Mouse (Mus musculus) forebrain, embryonic 11.5 days (tissue): ENCODE measurements around the gene Wsb1. TPM values are rescaled to one million over a fixed set of nuclear protein-coding genes. Genes with fewer than 3 reads are reported as not detected.
A peak's percentile ranks its signal among the peaks of the same experiment; 100 is the strongest.

Source experiments
- ATAC-seq: fragments of 200-750 bp; cut with Nextera tagmentation; replicated peaks from 2 replicates; pipeline ENCODE4 v1.8.0; 2017; ENCODE audit warnings: moderate TSS enrichment; ENCODE audit not compliant: low FRiP score
- DNase-seq: peaks from one replicate; pipeline ENCODE4 v3.0.0-alpha.2; 2017; ENCODE audit warnings: low spot score
- H3K27ac ChIP-seq: fragments of 300-500 bp; sonication (generic); 2 replicates; pipeline ENCODE4 v1.5.1; 2014; ENCODE audit warnings: low read depth, low read length
- H3K27me3 ChIP-seq: fragments of 300-500 bp; sonication (generic); 2 replicates; pipeline ENCODE4 v1.6.1; 2014; ENCODE audit warnings: mild to moderate bottlenecking, low read length, mixed read lengths; ENCODE audit not compliant: control insufficient read depth, insufficient read depth
- H3K36me3 ChIP-seq: fragments of 300-500 bp; sonication (generic); 2 replicates; pipeline ENCODE4 v1.6.1; 2014; ENCODE audit warnings: mild to moderate bottlenecking, low read length, moderate library complexity, mixed read lengths; ENCODE audit not compliant: control insufficient read depth, insufficient read depth
- H3K4me1 ChIP-seq: fragments of 300-500 bp; sonication (generic); replicated peaks from 2 replicates; pipeline ENCODE4 v1.6.1; 2014; ENCODE audit warnings: low read length, mixed read lengths; ENCODE audit not compliant: control insufficient read depth, insufficient read depth
- H3K4me2 ChIP-seq: fragments of 300-500 bp; sonication (generic); 2 replicates; pipeline ENCODE4 v1.6.1; 2014; ENCODE audit warnings: low read depth, mild to moderate bottlenecking, low read length, moderate library complexity, mixed read lengths; ENCODE audit not compliant: severe bottlenecking
- H3K4me3 ChIP-seq: fragments of 300-500 bp; sonication (generic); 2 replicates; pipeline ENCODE4 v1.5.1; 2014; ENCODE audit warnings: low read depth, low read length
- H3K9ac ChIP-seq: fragments of 300-500 bp; sonication (generic); 2 replicates; pipeline ENCODE4 v1.6.1; 2014; ENCODE audit warnings: low read length
- H3K9me3 ChIP-seq: fragments of 300-500 bp; sonication (generic); 2 replicates; pipeline ENCODE4 v1.6.1; 2016; ENCODE audit warnings: low read length, mixed read lengths; ENCODE audit not compliant: control insufficient read depth
- WGBS: fragments of 180-500 bp; shearing (Covaris S2); extraction: QIAGEN DNeasy Blood & Tissue Kit; methylation state at CpG from one replicate; pipeline ENCODE4 v1.1.7; 2014; 5-methylcytosine and 5-hydroxymethylcytosine counted together
- polyA plus RNA-seq: library from polyadenylated mRNA; unstranded; fragments of >200 nt; fragmentation: Nextera tagmentation; extraction: Ambion mirVana; gene quantifications from 2 replicates; pipeline ENCODE4 v1.2.1, GENCODE M21; 2014

Wsb1 gene
- polyA plus RNA-seq, 1 experiment from 2014 or later: 371 TPM

DNA sequence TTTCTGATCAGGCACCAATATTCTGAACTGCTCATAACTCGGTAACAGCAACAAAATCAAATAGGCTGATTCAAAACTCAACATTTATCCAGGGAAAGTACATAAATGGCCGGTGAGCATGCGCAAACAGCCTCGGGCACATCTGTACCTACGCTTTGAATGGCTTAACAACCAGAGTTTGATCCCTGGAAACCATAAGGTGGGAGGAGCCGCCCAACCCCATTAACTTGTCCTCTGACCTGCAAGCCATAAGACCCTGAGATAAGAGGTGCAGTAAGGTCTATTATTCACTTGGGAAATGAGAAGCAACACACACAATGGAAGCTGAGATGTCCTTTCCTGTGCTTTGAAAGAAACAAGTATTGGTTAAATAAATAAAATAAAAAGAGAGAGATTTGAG is 37.3 kb downstream of the Wsb1 start:
- Histone ChIP-seq H3K4me2 (no peak overlapping the region), H3K27ac (no peak overlapping the region), H3K36me3 (no peaks in the 10 kb centered on the region), H3K27me3 (no peaks in the 10 kb centered on the region), H3K4me1 (no peaks in the 10 kb centered on the region), H3K9me3 (no peaks in the 10 kb centered on the region), H3K4me3 (no peak overlapping the region), H3K9ac (no peak overlapping the region)
- DNase-seq (no peak), ATAC-seq (no peak)
- 78% methylated on average over 6 of the region's 6 CpGs for WGBS

DNA sequence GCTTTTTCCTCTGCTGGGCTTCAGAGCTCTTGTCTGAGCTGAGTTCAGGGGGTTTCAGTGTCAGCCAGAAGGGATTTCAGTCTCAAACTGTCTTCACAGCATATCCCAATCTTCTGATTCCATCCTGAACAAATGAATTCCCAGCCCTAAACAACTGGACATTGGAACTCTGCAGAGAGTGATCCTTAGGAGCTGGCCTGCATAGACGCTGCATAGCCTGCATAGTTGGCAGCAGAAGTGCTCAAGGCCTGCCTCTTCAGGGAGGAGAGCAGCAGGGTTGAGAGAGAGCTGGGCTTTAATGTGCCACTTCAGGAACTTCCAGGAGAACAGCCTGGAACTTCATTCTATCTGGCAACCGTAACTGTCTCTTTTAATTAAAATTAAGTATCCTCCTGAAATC is 38.9 kb downstream of the Wsb1 start:
- 79% methylated on average over 2 of the region's 2 CpGs for WGBS
- H3K9ac ChIP-seq: no peak overlapping the region
- no peak overlapping the region for H3K4me2 ChIP-seq
- DNase-seq: no peak
- no peaks in the 10 kb centered on the region for H3K27me3 ChIP-seq
- no peak for ATAC-seq
- no peak overlapping the region for H3K4me3 ChIP-seq
- no peak overlapping the region for H3K27ac ChIP-seq
- H3K9me3 ChIP-seq: no peaks in the 10 kb centered on the region
- no peaks in the 10 kb centered on the region for H3K4me1 ChIP-seq
- no peaks in the 10 kb centered on the region for H3K36me3 ChIP-seq

DNA sequence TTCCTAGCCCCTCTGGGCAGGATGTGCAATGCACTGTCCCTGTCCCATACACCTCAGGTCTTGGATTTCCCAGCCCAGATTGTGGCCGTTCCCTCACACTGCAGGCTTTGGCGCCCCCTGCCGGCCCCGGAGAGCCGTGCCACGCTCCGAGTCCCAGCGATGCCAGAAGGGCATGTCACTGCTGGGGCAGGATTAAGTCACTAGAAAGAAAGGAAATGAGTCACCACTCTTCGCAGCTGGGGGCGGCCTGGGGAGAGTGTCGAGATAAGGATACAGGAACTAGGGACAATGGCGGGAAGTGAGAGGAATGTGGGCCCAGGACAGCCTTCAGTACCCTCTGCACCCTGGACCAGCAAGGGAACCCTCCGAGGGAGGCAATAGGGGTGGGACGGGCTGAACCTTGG is 40.5 kb downstream of the Wsb1 start:
- peak; percentile 58; the same call in 1 of the 2 replicates for ATAC-seq
- Histone ChIP-seq H3K4me2 (no peak overlapping the region), H3K4me3 (no peak overlapping the region), H3K36me3 (no peaks in the 10 kb centered on the region), H3K9me3 (no peaks in the 10 kb centered on the region), H3K27ac (no peak overlapping the region), H3K4me1 (no peaks in the 10 kb centered on the region), H3K27me3 (no peaks in the 10 kb centered on the region), H3K9ac (no peak overlapping the region)
- DNase-seq: peak; percentile 95
- 13% methylated on average over 14 of the region's 14 CpGs for WGBS

DNA sequence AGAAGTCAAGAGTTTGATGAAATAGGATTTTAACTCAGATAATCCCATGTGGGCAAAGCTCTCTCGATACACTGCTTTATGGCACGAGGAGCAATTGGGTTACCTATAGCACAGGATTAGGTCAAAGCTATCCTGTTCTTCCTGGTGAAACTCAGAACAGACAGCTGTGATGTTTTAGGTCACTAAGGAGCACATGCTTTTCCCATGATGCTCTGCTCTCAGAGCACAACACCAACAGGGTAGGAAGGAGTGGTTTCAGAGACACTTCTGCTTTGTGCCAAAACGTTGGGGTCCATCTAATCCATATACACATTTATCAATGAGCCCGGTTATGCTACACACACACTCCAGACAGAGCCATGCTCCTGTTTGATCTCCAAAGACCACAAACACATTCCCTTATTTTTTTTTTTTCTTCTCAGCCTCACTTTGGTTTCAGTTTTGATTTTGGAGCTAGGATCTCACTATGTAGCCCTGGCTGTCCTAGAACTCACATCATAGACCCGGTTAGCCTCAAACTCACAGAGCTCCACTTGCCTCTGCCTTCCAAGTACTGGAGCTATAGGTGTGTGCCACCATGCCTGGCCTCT is 44.5 kb downstream of the Wsb1 start:
- ATAC-seq: no peak
- H3K27me3 ChIP-seq: no peaks in the 10 kb centered on the region
- no peaks in the 10 kb centered on the region for H3K9me3 ChIP-seq
- no peak for DNase-seq
- no peak overlapping the region for H3K4me3 ChIP-seq
- no peak overlapping the region for H3K9ac ChIP-seq
- no peaks in the 10 kb centered on the region for H3K4me1 ChIP-seq
- H3K36me3 ChIP-seq: no peaks in the 10 kb centered on the region
- H3K27ac ChIP-seq: no peak overlapping the region
- WGBS: 89% methylated on average over 5 of the region's 5 CpGs
- no peak overlapping the region for H3K4me2 ChIP-seq

DNA sequence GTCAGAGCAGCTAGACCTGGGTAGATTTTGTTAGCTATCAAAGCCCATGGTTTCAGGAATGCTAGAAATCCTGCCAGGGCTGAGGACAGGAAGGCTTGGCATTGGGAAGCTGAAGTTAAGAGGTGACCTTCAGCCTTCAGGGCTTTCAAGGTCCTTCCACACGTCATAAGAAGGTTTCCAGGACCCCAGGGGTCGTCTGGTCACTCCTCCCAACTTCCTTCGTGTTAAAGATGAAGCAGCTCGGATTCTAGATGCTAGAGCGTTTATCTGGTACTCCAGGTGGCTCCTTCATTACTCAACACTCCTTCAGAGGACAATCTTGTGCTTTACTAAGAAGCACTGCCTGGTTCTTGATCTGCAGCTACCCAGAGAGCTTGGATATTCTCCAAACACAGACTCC is 45.4 kb downstream of the Wsb1 start:
- no peak for ATAC-seq
- Histone ChIP-seq H3K9ac (no peak overlapping the region), H3K27ac (no peak overlapping the region), H3K4me1 (no peaks in the 10 kb centered on the region), H3K36me3 (no peaks in the 10 kb centered on the region), H3K27me3 (no peaks in the 10 kb centered on the region), H3K9me3 (no peaks in the 10 kb centered on the region), H3K4me2 (no peak overlapping the region), H3K4me3 (no peak overlapping the region)
- DNase-seq: no peak
- WGBS: 73% methylated on average over 5 of the region's 5 CpGs

DNA sequence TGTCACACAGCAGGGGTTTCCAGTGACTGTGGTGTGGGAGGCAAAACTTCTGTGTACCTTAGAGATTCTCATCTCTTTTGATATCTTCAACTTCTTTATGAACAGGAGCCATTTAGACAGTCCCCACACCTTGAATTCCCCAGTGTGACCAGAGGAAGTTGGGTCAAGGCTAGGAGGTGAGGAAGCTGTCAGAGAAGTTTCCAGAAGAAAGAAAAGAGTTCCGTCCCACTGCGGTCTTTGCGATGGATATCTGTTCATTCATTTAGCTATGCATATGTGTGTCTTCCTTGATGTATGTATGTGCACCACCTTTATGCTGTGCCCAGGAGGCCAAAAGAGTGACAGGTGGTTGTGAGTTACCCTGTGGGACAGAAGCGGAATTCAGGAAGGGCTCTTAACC is 46.0 kb downstream of the Wsb1 start:
- Histone ChIP-seq H3K4me2 (no peak overlapping the region), H3K4me3 (no peak overlapping the region), H3K36me3 (no peaks in the 10 kb centered on the region), H3K4me1 (no peaks in the 10 kb centered on the region), H3K27me3 (no peaks in the 10 kb centered on the region), H3K27ac (no peak overlapping the region), H3K9me3 (no peaks in the 10 kb centered on the region), H3K9ac (no peak overlapping the region)
- 94% methylated on average over 4 of the region's 4 CpGs for WGBS
- no peak for ATAC-seq
- DNase-seq: no peak

DNA sequence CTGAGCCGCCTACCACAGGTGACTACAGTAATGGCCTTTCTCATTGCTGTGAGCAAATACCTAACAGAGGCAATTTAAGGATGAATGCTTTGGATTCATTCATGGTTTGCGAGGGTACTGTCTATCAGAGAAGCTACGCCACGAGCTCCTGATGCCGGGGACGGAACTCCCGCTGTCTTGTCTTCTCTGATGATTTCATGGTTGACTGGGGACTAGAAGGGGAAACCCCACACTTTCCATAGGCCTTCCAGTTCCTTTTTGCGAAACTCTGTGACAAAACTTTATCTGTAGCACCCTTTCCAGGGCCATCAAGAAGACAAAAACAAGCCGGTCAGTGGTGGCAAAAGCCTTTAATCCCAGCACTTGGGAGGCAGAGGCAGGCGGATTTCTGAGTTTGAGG is 46.8 kb downstream of the Wsb1 start:
- Histone ChIP-seq H3K9ac (no peak overlapping the region), H3K9me3 (no peaks in the 10 kb centered on the region), H3K36me3 (no peaks in the 10 kb centered on the region), H3K4me3 (no peak overlapping the region), H3K27me3 (no peaks in the 10 kb centered on the region), H3K4me2 (no peak overlapping the region), H3K4me1 (no peaks in the 10 kb centered on the region), H3K27ac (no peak overlapping the region)
- no peak for DNase-seq
- WGBS: 91% methylated on average over 10 of the region's 10 CpGs
- no peak for ATAC-seq

DNA sequence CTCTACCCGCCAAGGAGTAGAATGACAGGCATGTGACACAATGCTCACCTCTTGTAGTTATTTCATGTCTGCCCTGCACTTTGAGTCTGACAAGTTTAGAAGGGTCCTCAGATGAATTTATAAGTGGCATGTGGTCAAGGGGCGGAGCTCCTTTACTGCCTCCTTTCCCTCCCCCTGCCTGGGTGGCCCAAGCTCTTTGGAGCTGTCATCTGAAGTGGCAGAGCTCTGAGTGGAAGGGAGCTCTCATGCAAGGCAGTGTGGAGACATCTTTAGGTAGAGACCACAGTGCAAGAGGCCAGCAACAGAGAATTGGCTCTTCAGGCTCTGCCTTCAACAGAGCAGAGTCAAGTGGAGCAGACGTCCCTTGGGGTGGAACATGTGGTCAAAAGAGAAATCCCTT is 50.0 kb downstream of the Wsb1 start:
- DNase-seq (no peak), ATAC-seq (no peak)
- Histone ChIP-seq H3K4me1 (no peaks in the 10 kb centered on the region), H3K4me2 (no peak overlapping the region), H3K4me3 (no peak overlapping the region), H3K36me3 (no peaks in the 10 kb centered on the region), H3K27ac (no peak overlapping the region), H3K27me3 (no peaks in the 10 kb centered on the region), H3K9ac (no peak overlapping the region), H3K9me3 (no peaks in the 10 kb centered on the region)
- 84% methylated on average over 3 of the region's 3 CpGs for WGBS

DNA sequence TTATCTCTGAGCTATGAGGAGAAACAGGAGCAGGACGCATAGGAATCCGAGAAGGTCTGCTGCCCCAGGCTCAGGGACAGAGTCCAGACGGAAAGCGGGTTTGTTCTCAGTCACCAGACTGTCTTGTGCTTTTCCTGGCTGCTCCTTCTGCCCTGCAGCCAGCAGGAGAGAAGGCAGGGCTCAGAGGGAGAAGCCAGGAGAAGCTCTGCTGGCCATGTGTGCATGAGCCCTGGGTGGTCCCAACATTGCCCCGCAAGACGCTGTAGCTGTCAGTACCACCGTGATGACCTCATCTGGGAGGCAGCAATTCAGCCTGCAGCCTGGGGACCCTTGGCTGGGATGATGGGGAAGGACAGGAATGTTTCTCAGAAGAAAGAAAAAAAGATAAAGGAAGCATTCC is 54.0 kb downstream of the Wsb1 start:
- no peaks in the 10 kb centered on the region for H3K9me3 ChIP-seq
- H3K4me3 ChIP-seq: no peak overlapping the region
- no peaks in the 10 kb centered on the region for H3K27me3 ChIP-seq
- ATAC-seq (no peak), DNase-seq (no peak)
- H3K4me1 ChIP-seq: no peaks in the 10 kb centered on the region; the same call in 1 of the 2 replicates
- H3K36me3 ChIP-seq: no peaks in the 10 kb centered on the region
- 60% methylated on average over 7 of the region's 7 CpGs for WGBS
- H3K9ac ChIP-seq: no peak overlapping the region
- no peak overlapping the region for H3K27ac ChIP-seq
- H3K4me2 ChIP-seq: no peak overlapping the region
